Mouse (Mus musculus): Measurements from ENCODE around the gene Dnah8.

The Dnah8 gene

GRCm38 (mm10) chr17:30662131-30662530 lies 38.0 kb downstream of the Dnah8 start:
- DNase-seq (ENCODE audit: low spot score) = no peak

DNA sequence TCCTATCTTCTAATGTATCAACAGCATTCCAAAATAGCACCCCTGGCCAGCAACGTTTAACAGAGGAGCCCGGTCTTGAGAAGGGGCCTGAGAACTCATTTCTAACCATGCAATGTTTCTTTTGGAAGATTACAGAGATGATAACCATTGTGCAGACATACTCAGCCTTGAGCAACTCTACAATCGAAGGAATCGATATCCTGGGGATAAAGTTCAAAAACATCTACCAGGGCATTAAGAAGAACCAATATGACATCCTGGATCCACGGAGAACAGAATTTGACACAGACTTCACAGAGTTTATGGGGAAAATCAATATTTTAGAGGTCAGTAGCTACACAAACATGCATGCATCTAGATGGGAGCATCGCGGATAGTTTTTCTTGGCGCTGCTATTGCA lies 39.0 kb downstream of the Dnah8 start:
- no peak for DNase-seq (ENCODE audit: low spot score)

DNA sequence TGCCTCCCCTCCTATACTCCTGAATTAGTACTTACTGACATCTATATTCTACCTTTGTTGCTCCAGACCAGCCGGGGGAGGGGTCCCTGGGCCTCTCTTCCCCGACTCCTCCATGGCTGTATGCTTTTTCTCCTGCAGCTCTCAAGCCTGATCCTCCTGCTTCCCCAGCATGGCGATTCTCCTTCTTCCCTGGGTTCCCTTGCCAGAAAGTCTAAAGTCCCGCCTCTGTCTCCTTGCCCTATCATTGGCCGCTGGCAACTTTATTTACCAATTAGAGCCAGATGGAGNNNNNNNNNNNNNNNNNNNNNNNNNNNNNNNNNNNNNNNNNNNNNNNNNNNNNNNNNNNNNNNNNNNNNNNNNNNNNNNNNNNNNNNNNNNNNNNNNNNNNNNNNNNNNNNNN lies 40.7 kb downstream of the Dnah8 start:
- DNase-seq (ENCODE audit: low spot score) = no peak

DNA sequence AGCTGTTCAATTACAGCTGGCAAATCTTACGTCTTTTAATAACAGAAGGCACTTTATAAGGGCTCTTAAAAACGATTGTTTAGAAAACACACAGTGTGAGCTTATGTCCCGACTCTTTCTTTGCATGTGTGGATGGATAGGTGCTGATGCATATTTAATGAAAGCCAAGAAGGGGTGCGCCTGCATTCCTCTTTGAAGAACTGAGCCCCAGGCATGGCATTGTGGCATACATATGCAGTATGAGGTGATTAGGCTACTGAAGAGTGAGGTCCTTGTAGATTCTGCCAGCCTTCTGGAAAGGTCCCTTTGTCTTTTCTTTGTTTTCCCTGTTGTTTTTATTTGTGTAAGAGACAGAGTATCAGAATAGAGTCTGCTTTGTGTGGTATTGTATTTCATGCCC lies 48.4 kb downstream of the Dnah8 start:
- no peak for DNase-seq (ENCODE audit: low spot score)

GRCm38 (mm10) chr17:30673023-30673422 lies 48.9 kb downstream of the Dnah8 start:
- DNase-seq (ENCODE audit: low spot score) = no peak

GRCm38 (mm10) chr17:30675021-30675740 lies 51.0 kb downstream of the Dnah8 start:
- no peak for DNase-seq (ENCODE audit: low spot score)

DNA sequence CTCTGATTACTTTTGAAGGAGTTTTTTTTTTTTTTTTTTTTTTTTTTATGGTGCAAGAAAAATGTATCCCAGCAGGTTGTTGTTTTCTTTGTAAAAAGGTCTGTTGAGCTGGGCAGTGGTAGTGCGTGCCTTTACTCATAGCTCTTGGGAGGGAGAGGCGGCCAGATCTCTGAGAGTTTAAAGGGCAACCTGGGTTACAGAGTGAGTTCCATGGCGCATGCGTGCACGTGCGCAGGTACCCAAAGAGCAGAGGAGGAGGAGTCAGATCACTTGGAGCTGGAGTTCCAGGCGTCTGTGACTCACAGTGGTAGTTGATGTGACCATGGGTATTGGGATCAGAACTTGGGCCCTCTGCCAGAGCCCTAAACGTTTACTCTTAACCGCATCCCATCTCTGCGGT lies 54.4 kb downstream of the Dnah8 start:
- DNase-seq (ENCODE audit: low spot score) = no peak

- DNase-seq (ENCODE audit: low spot score) = no peak
Measured at GRCm38 (mm10) chr17:30679612-30680011, 55.5 kb downstream of the Dnah8 start.

- peak; percentile 52 for DNase-seq (ENCODE audit: low spot score)
Measured at GRCm38 (mm10) chr17:30681604-30682003, 57.5 kb downstream of the Dnah8 start.

GRCm38 (mm10) chr17:30690181-30690580 lies 66.0 kb downstream of the Dnah8 start:
- DNase-seq (ENCODE audit: low spot score) = no peak

- DNase-seq (ENCODE audit: low spot score) = no peak
Measured at GRCm38 (mm10) chr17:30691481-30691880, 67.3 kb downstream of the Dnah8 start.

DNA sequence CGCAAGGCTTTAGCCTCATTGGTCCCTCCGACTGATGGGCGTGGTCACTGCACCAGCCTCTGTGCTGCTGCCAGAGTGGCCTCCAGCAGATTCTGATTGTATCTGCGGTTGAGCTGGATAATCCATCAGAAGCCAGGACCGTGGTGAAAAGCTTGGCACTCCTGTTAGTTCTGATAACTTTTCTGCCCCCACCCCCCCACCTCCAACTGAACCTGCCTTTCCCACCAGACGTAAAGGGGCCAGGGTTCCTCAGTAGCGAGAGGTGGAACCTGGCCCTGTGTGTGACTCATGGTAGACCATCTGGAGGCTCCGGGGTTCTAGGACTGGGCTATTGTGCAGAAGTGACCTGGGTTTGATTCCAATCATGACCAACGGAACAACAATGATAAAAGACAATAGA lies 70.1 kb downstream of the Dnah8 start:
- DNase-seq (ENCODE audit: low spot score) = no peak

GRCm38 (mm10) chr17:30714732-30715131 lies 90.6 kb downstream of the Dnah8 start:
- DNase-seq (ENCODE audit: low spot score) = no peak

GRCm38 (mm10) chr17:30718197-30718596 lies 94.0 kb downstream of the Dnah8 start:
- no peak for DNase-seq (ENCODE audit: low spot score)

DNA sequence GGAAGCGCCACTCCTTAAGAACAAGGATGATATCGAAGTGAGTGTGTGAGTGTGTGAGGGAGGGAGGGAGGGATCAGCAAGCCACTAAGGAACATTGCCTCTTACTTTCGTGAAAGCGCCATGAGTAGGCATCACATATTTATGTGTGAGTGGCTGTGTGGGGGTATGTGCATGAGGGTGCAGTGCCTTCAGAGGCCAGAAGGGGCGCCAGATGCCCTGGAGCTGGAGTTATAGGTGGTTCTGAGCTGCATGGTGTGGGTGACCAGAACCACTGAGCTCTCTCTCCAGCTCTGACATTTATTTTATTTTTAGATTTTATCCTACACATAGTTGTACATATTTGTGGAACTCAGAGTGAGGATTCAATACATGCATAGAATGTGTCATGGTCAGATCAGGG lies 94.9 kb downstream of the Dnah8 start:
- no peak for DNase-seq (ENCODE audit: low spot score)

GRCm38 (mm10) chr17:30727788-30728187 lies 103.6 kb downstream of the Dnah8 start:
- DNase-seq (ENCODE audit: low spot score) = no peak

DNA sequence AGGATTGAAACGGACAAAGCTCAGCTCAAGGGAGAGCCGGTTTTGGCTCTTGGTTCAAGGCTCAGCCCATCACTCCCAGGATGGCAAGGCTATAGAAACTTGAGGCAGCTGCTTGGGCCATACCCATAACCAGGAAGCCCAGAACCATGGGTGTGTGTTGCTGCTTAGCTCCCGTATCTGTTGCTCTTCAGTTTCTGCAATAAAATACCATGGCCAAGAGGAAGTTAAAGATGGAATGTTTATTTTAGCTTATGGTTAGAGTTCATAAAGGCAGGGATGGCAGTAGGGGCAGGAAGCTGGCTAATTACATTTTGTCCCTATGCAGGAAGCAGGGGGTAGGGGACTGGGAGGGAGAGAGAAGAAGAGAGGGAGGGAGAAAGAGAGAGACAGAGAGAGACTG lies 108.6 kb downstream of the Dnah8 start:
- no peak for DNase-seq (ENCODE audit: low spot score)

GRCm38 (mm10) chr17:30734770-30735169 lies 110.6 kb downstream of the Dnah8 start:
- no peak for DNase-seq (ENCODE audit: low spot score)

DNA sequence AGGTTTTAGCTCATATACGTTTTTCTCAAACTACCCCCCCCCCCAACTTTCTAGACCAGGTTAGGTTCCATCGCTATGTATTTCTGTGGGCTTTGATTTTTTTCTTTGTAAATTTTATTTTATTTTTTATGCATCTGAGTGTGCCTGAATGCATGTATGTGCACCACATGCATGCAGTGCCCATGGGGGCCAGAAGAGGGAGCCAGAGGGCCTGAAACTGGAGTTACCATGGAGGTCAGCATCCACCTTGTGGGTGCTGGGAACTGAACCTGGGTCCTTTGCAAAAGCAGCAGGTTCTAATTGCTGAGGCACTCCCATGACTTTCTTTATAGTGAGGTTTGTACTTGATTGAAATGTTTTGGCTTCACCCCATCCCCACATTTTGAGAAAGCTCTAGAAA lies 111.3 kb downstream of the Dnah8 start:
- DNase-seq (ENCODE audit: low spot score) = peak; percentile 51

- no peak for DNase-seq (ENCODE audit: low spot score)
Measured at GRCm38 (mm10) chr17:30737797-30738196, 113.6 kb downstream of the Dnah8 start.

GRCm38 (mm10) chr17:30739769-30740168 lies 115.6 kb downstream of the Dnah8 start:
- no peak for DNase-seq (ENCODE audit: low spot score)

- no peak for DNase-seq (ENCODE audit: low spot score)
Measured at GRCm38 (mm10) chr17:30743947-30744346, 119.8 kb downstream of the Dnah8 start.

GRCm38 (mm10) chr17:30746056-30747024 lies 122.2 kb downstream of the Dnah8 start:
- DNase-seq (ENCODE audit: low spot score) = no peak

All from testis, postnatal 14 days (tissue).